Mouse (Mus musculus) lung, embryonic 15.5 days (tissue): ENCODE data around the gene 4933402J07Rik. TPM values are rescaled to one million over a fixed set of nuclear protein-coding genes. Genes with fewer than 3 reads are reported as not detected.

ENCODE experiments used
- ATAC-seq: fragments of 200-750 bp; cut with Nextera tagmentation; 2 replicates; pipeline ENCODE4 v1.8.0; 2017; ENCODE audit warnings: moderate number of reproducible peaks, borderline replicate concordance; ENCODE audit not compliant: low FRiP score, low TSS enrichment; ENCODE audit errors: extremely low read depth
- H3K27ac ChIP-seq: fragments of 300-500 bp; sonication (generic); 2 replicates; pipeline ENCODE4 v1.5.1; 2015; ENCODE audit warnings: moderate library complexity, mild to moderate bottlenecking, inconsistent platforms
- H3K27me3 ChIP-seq: fragments of 300-500 bp; sonication (generic); 2 replicates; pipeline ENCODE4 v1.6.1; 2015; ENCODE audit warnings: inconsistent platforms
- H3K36me3 ChIP-seq: fragments of 300-500 bp; sonication (generic); 2 replicates; pipeline ENCODE4 v1.6.1; 2015; ENCODE audit warnings: inconsistent platforms
- H3K4me1 ChIP-seq: fragments of 300-500 bp; sonication (generic); 2 replicates; pipeline ENCODE4 v1.6.1; 2015; ENCODE audit warnings: inconsistent platforms
- H3K4me2 ChIP-seq: fragments of 300-500 bp; sonication (generic); 2 replicates; pipeline ENCODE4 v1.6.1; 2015; ENCODE audit warnings: inconsistent platforms, mild to moderate bottlenecking, moderate library complexity
- H3K4me3 ChIP-seq: fragments of 300-500 bp; sonication (generic); 2 replicates; pipeline ENCODE4 v1.5.1; 2015; ENCODE audit warnings: mild to moderate bottlenecking, inconsistent platforms
- H3K9ac ChIP-seq: fragments of 300-500 bp; sonication (generic); 2 replicates; pipeline ENCODE4 v1.6.1; 2015; ENCODE audit warnings: inconsistent platforms
- H3K9me3 ChIP-seq: fragments of 300-500 bp; sonication (generic); 2 replicates; pipeline ENCODE4 v1.6.1; 2016; ENCODE audit warnings: inconsistent platforms
- WGBS: fragments of 180-500 bp; shearing (Covaris S2); methylation state at CpG from one replicate; pipeline ENCODE4 v1.1.7; 2015; 5-methylcytosine and 5-hydroxymethylcytosine counted together
- polyA plus RNA-seq: library from polyadenylated mRNA; unstranded; fragments of >200 nt; fragmentation: Nextera tagmentation; extraction: Ambion mirVana; gene quantifications from 2 replicates; pipeline ENCODE4 v1.2.1, GENCODE M21; 2015

Gene 4933402J07Rik
- polyA plus RNA-seq, 1 experiment from 2014 or later: not detected

GRCm38 (mm10) chr8:87629656-87630055 is 66.0 kb downstream of the 4933402J07Rik start:
- H3K9ac ChIP-seq: no peak overlapping the region
- no peak overlapping the region for H3K4me3 ChIP-seq
- 49% methylated on average over 6 of the region's 6 CpGs for WGBS
- no peaks in the 10 kb centered on the region for H3K4me1 ChIP-seq
- no peak overlapping the region for H3K27ac ChIP-seq
- H3K9me3 ChIP-seq: no peaks in the 10 kb centered on the region
- no peak for ATAC-seq
- H3K27me3 ChIP-seq: no peaks in the 10 kb centered on the region
- no peak overlapping the region for H3K4me2 ChIP-seq
- no peaks in the 10 kb centered on the region for H3K36me3 ChIP-seq

- no peak overlapping the region for H3K4me3 ChIP-seq
- WGBS: 66% methylated on average over 7 of the region's 7 CpGs
- H3K36me3 ChIP-seq: no peaks in the 10 kb centered on the region
- no peak for ATAC-seq
- no peak overlapping the region for H3K27ac ChIP-seq
- no peak overlapping the region for H3K9ac ChIP-seq
- H3K4me1 ChIP-seq: no peaks in the 10 kb centered on the region
- no peak overlapping the region for H3K4me2 ChIP-seq
- H3K27me3 ChIP-seq: no peaks in the 10 kb centered on the region
- no peaks in the 10 kb centered on the region for H3K9me3 ChIP-seq
Measured at GRCm38 (mm10) chr8:87631776-87632175, 68.1 kb downstream of the 4933402J07Rik start.

GRCm38 (mm10) chr8:87636226-87636742 is 72.6 kb downstream of the 4933402J07Rik start:
- WGBS: 54% methylated on average over 11 of the region's 11 CpGs
- no peak for ATAC-seq
- Histone ChIP-seq H3K9ac (no peak overlapping the region), H3K27ac (no peak overlapping the region), H3K4me3 (no peak overlapping the region), H3K27me3 (no peaks in the 10 kb centered on the region), H3K4me2 (no peak overlapping the region), H3K4me1 (no peaks in the 10 kb centered on the region), H3K9me3 (no peaks in the 10 kb centered on the region), H3K36me3 (no peaks in the 10 kb centered on the region)

Other genes starting within 250 kb of the 4933402J07Rik start
- gene Cbln1, start 91.2 kb upstream of the 4933402J07Rik start, polyA plus RNA-seq: 0.14 TPM in 1 of 2 replicates, not detected in the other